Mouse (Mus musculus) heart, embryonic 15.5 days (tissue): Measurements from ENCODE around the gene Pde4d. TPM values are rescaled to one million over a fixed set of nuclear protein-coding genes. Genes with fewer than 3 reads are reported as not detected.

Experiments
- ATAC-seq: fragments of 200-750 bp; cut with Nextera tagmentation; replicated peaks from 2 replicates; pipeline ENCODE4 v1.8.0; 2017; ENCODE audit warnings: low read depth, moderate TSS enrichment; ENCODE audit not compliant: insufficient number of reproducible peaks, insufficient read depth, low FRiP score
- H3K27ac ChIP-seq: fragments of 300-500 bp; sonication (generic); 2 replicates; pipeline ENCODE4 v1.5.1; 2015; ENCODE audit warnings: mild to moderate bottlenecking, inconsistent platforms
- H3K27me3 ChIP-seq: fragments of 300-500 bp; sonication (generic); 2 replicates; pipeline ENCODE4 v1.6.1; 2015; ENCODE audit warnings: inconsistent platforms
- H3K36me3 ChIP-seq: fragments of 300-500 bp; sonication (generic); 2 replicates; pipeline ENCODE4 v1.6.1; 2015; ENCODE audit warnings: mild to moderate bottlenecking, inconsistent platforms
- H3K4me1 ChIP-seq: fragments of 300-500 bp; sonication (generic); replicated peaks from 2 replicates; pipeline ENCODE4 v1.6.1; 2015; ENCODE audit warnings: inconsistent platforms
- H3K4me2 ChIP-seq: fragments of 300-500 bp; sonication (generic); 2 replicates; pipeline ENCODE4 v1.6.1; 2015; ENCODE audit warnings: inconsistent platforms, mild to moderate bottlenecking, moderate library complexity
- H3K4me3 ChIP-seq: fragments of 300-500 bp; sonication (generic); 2 replicates; pipeline ENCODE4 v1.5.1; 2015; ENCODE audit warnings: mild to moderate bottlenecking, inconsistent platforms
- H3K9ac ChIP-seq: fragments of 300-500 bp; sonication (generic); 2 replicates; pipeline ENCODE4 v1.6.1; 2015; ENCODE audit warnings: mild to moderate bottlenecking, inconsistent platforms
- H3K9me3 ChIP-seq: fragments of 300-500 bp; sonication (generic); replicated peaks from 2 replicates; pipeline ENCODE4 v1.6.1; 2016; ENCODE audit warnings: inconsistent platforms
- WGBS: fragments of 180-500 bp; shearing (Covaris S2); methylation state at CpG from one replicate; pipeline ENCODE4 v1.1.7; 2015; ENCODE audit warnings: mixed read lengths; 5-methylcytosine and 5-hydroxymethylcytosine counted together
- polyA plus RNA-seq: library from polyadenylated mRNA; unstranded; fragments of >200 nt; fragmentation: Nextera tagmentation; extraction: Ambion mirVana; gene quantifications from 2 replicates; pipeline ENCODE4 v1.2.1, GENCODE M21; 2015

Pde4d gene
- polyA plus RNA-seq, 1 experiment from 2014 or later, result 25.7 TPM

GRCm38 (mm10) chr13:108825501-108825900 is 375.8 kb downstream of the Pde4d start:
- no peaks in the 10 kb centered on the region for H3K36me3 ChIP-seq
- no peak overlapping the region for H3K4me3 ChIP-seq
- no peaks in the 10 kb centered on the region for H3K27me3 ChIP-seq
- 90% methylated on average over 6 of the region's 6 CpGs for WGBS
- no peak for ATAC-seq
- H3K9me3 ChIP-seq, result no peaks in the 10 kb centered on the region
- H3K4me2 ChIP-seq, result no peak overlapping the region
- H3K27ac ChIP-seq, result no peak overlapping the region
- no peak overlapping the region for H3K9ac ChIP-seq
- no peaks in the 10 kb centered on the region for H3K4me1 ChIP-seq

GRCm38 (mm10) chr13:108834197-108834596 is 384.4 kb downstream of the Pde4d start:
- H3K4me3 ChIP-seq, result no peak overlapping the region
- H3K36me3 ChIP-seq, result no peaks in the 10 kb centered on the region
- WGBS, result 100% methylated on average over 1 of the region's 1 CpGs
- H3K4me2 ChIP-seq, result no peak overlapping the region
- H3K27me3 ChIP-seq, result no peaks in the 10 kb centered on the region
- H3K4me1 ChIP-seq, result no peaks in the 10 kb centered on the region
- no peak overlapping the region for H3K27ac ChIP-seq
- no peaks in the 10 kb centered on the region for H3K9me3 ChIP-seq
- no peak overlapping the region for H3K9ac ChIP-seq
- ATAC-seq, result no peak

- H3K36me3 ChIP-seq, result no peaks in the 10 kb centered on the region
- no peak overlapping the region for H3K4me3 ChIP-seq
- no peaks in the 10 kb centered on the region for H3K27me3 ChIP-seq
- H3K9ac ChIP-seq, result no peak overlapping the region
- no peaks in the 10 kb centered on the region for H3K4me1 ChIP-seq
- H3K27ac ChIP-seq, result no peak overlapping the region
- H3K4me2 ChIP-seq, result no peak overlapping the region
- ATAC-seq, result no peak
- WGBS, result 54% methylated on average over 3 of the region's 3 CpGs
- no peaks in the 10 kb centered on the region for H3K9me3 ChIP-seq
Measured at GRCm38 (mm10) chr13:108836314-108836713, 386.6 kb downstream of the Pde4d start.

- Histone ChIP-seq H3K27me3 (no peaks in the 10 kb centered on the region), H3K36me3 (no peaks in the 10 kb centered on the region), H3K9ac (no peak overlapping the region), H3K9me3 (no peaks in the 10 kb centered on the region), H3K4me2 (no peak overlapping the region), H3K4me3 (no peak overlapping the region), H3K4me1 (no peaks in the 10 kb centered on the region), H3K27ac (no peak overlapping the region)
- ATAC-seq, result no peak
- 67% methylated on average over 7 of the region's 7 CpGs for WGBS
Measured at GRCm38 (mm10) chr13:108839142-108839541, 389.4 kb downstream of the Pde4d start.

GRCm38 (mm10) chr13:108854090-108854489 is 404.3 kb downstream of the Pde4d start:
- Histone ChIP-seq H3K9ac (no peak overlapping the region), H3K9me3 (no peaks in the 10 kb centered on the region), H3K27me3 (no peaks in the 10 kb centered on the region), H3K27ac (no peak overlapping the region), H3K4me2 (no peak overlapping the region), H3K36me3 (no peaks in the 10 kb centered on the region), H3K4me1 (no peaks in the 10 kb centered on the region), H3K4me3 (no peak overlapping the region)
- ATAC-seq, result no peak
- WGBS, result 43% methylated on average over 5 of the region's 5 CpGs

- 69% methylated on average over 6 of the region's 6 CpGs for WGBS
- Histone ChIP-seq H3K9me3 (no peaks in the 10 kb centered on the region), H3K27ac (no peak overlapping the region), H3K9ac (no peak overlapping the region), H3K36me3 (no peaks in the 10 kb centered on the region), H3K27me3 (no peaks in the 10 kb centered on the region), H3K4me3 (no peak overlapping the region), H3K4me2 (no peak overlapping the region), H3K4me1 (no peaks in the 10 kb centered on the region)
- no peak for ATAC-seq
Measured at GRCm38 (mm10) chr13:108856776-108857435, 407.2 kb downstream of the Pde4d start.

- no peak for ATAC-seq
- no peaks in the 10 kb centered on the region for H3K36me3 ChIP-seq
- H3K4me1 ChIP-seq, result no peaks in the 10 kb centered on the region
- H3K9ac ChIP-seq, result no peak overlapping the region
- WGBS, result 79% methylated on average over 3 of the region's 3 CpGs
- no peaks in the 10 kb centered on the region for H3K27me3 ChIP-seq
- H3K4me2 ChIP-seq, result no peak overlapping the region
- H3K27ac ChIP-seq, result no peak overlapping the region
- no peak overlapping the region for H3K4me3 ChIP-seq
- H3K9me3 ChIP-seq, result no peaks in the 10 kb centered on the region
Measured at GRCm38 (mm10) chr13:108859336-108859735, 409.6 kb downstream of the Pde4d start.

GRCm38 (mm10) chr13:108860737-108861136 is 411.0 kb downstream of the Pde4d start:
- 77% methylated on average over 7 of the region's 7 CpGs for WGBS
- no peak for ATAC-seq
- H3K27me3 ChIP-seq, result no peaks in the 10 kb centered on the region
- no peak overlapping the region for H3K4me2 ChIP-seq
- no peak overlapping the region for H3K27ac ChIP-seq
- H3K36me3 ChIP-seq, result no peaks in the 10 kb centered on the region
- no peaks in the 10 kb centered on the region for H3K9me3 ChIP-seq
- H3K9ac ChIP-seq, result no peak overlapping the region
- H3K4me1 ChIP-seq, result no peaks in the 10 kb centered on the region
- H3K4me3 ChIP-seq, result no peak overlapping the region

- H3K36me3 ChIP-seq, result no peaks in the 10 kb centered on the region
- H3K9me3 ChIP-seq, result no peaks in the 10 kb centered on the region
- H3K4me2 ChIP-seq, result no peak overlapping the region
- H3K4me1 ChIP-seq, result no peaks in the 10 kb centered on the region
- H3K4me3 ChIP-seq, result no peak overlapping the region
- WGBS, result 67% methylated on average over 7 of the region's 7 CpGs
- no peaks in the 10 kb centered on the region for H3K27me3 ChIP-seq
- ATAC-seq, result no peak
- H3K9ac ChIP-seq, result no peak overlapping the region
- H3K27ac ChIP-seq, result no peak overlapping the region
Measured at GRCm38 (mm10) chr13:108861707-108862106, 412.0 kb downstream of the Pde4d start.

- Histone ChIP-seq H3K4me3 (no peak overlapping the region), H3K27ac (no peak overlapping the region), H3K4me1 (no peaks in the 10 kb centered on the region), H3K36me3 (no peaks in the 10 kb centered on the region), H3K9ac (no peak overlapping the region), H3K4me2 (no peak overlapping the region), H3K9me3 (no peaks in the 10 kb centered on the region), H3K27me3 (no peaks in the 10 kb centered on the region)
- no peak for ATAC-seq
- WGBS, result 77% methylated on average over 5 of the region's 5 CpGs
Measured at GRCm38 (mm10) chr13:108862173-108862572, 412.4 kb downstream of the Pde4d start.

- ATAC-seq, result no peak
- no peak overlapping the region for H3K27ac ChIP-seq
- no peak overlapping the region for H3K9ac ChIP-seq
- no peaks in the 10 kb centered on the region for H3K36me3 ChIP-seq
- no peaks in the 10 kb centered on the region for H3K27me3 ChIP-seq
- no peaks in the 10 kb centered on the region for H3K4me1 ChIP-seq
- WGBS, result 79% methylated on average over 5 of the region's 5 CpGs
- no peak overlapping the region for H3K4me2 ChIP-seq
- H3K9me3 ChIP-seq, result no peaks in the 10 kb centered on the region
- no peak overlapping the region for H3K4me3 ChIP-seq
Measured at GRCm38 (mm10) chr13:108900160-108900559, 450.4 kb downstream of the Pde4d start.

GRCm38 (mm10) chr13:108905121-108905520 is 455.4 kb downstream of the Pde4d start:
- H3K4me3 ChIP-seq, result no peak overlapping the region
- H3K9me3 ChIP-seq, result no peaks in the 10 kb centered on the region
- H3K4me1 ChIP-seq, result no peaks in the 10 kb centered on the region
- no peak overlapping the region for H3K4me2 ChIP-seq
- H3K27ac ChIP-seq, result no peak overlapping the region
- no peak overlapping the region for H3K9ac ChIP-seq
- H3K36me3 ChIP-seq, result no peaks in the 10 kb centered on the region
- ATAC-seq, result no peak
- 70% methylated on average over 2 of the region's 2 CpGs for WGBS
- H3K27me3 ChIP-seq, result no peaks in the 10 kb centered on the region
